Mouse (Mus musculus) E14TG2a.4 (cell line): ENCODE data around the gene Cfap298.

Experiments used
- CTCF ChIP-seq: conservative IDR thresholded peaks from 2 replicates; pipeline ENCODE4 v1.5.1; 2014; ENCODE audit warnings: low read length
- NANOG ChIP-seq: IDR thresholded peaks from 2 replicates; pipeline ENCODE4 v1.6.1; 2014; ENCODE audit warnings: borderline replicate concordance, low read length, mixed read lengths
- POU5F1 ChIP-seq: IDR thresholded peaks from 2 replicates; pipeline ENCODE4 v1.6.1; 2014; ENCODE audit warnings: low read length, borderline replicate concordance

DNA sequence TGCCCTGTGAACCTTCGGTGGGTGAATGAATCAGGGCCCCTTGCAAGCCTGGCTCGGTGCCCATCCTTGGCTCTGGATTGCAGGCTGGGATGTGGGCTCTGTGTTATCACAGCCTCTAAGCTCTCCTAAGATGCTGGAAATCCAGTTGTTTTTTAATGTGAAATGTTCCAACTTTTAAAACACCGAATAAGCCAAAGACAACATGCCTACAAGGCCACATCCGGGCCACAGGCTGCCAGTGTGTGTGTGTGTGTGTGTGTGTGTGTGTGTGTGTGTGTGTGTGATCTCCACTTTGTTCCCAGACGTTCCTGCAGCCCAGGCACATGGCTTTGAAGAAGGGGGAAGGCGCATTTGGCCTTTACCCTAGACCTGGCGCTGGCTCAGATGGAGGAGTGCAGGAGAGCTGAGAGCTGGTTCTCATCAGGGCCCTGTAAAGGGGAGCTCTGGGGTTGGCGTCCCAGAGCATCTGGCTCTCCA lies 52.4 kb downstream of the Cfap298 start:
- TF ChIP-seq CTCF (no peak), POU5F1 (no peak), NANOG (no peak)
